Mouse (Mus musculus) CH12F3 (cell line): ENCODE measurements at regions not wholly inside any gene's neighbourhood (a gene's known extent, or its start where the extent isn't known, plus 50 kb on each side); places are given as distances from the start of the nearest gene placed in this dataset.

ENCODE experiments used
- in situ Hi-C: fragments of 300-500 bp; cut with MboI; formaldehyde crosslinking; loops from 2 replicates; pipeline ENCODE4 v1.14.3; 2020; ENCODE audit warnings: low sequenced_read_pairs

DNA sequence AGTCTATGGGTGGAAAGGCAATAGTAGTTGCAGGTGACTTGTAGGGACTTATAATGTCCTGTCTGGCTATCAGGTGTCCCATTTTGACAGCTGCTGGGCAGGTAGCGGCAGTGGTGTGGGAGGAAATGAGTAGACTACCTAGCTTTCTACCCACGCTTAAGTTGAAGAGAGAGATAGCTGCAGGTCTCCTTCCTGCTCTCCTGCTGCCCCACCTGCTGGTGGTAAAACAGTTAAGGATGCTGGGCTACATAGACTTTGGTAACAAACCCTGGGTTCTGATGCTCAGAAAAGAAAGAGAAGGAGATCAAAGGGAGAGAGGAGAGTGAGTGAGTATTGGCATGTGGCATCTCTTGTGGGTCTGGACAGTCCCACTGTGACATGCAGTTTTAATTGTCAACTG lies 1182.0 kb downstream of the 4930447A16Rik start:
- in situ Hi-C loops = loop anchor here (25.0 kb wide), 1 partner anchor 320 kb away; no protein-coding TSS in a partner anchor

DNA sequence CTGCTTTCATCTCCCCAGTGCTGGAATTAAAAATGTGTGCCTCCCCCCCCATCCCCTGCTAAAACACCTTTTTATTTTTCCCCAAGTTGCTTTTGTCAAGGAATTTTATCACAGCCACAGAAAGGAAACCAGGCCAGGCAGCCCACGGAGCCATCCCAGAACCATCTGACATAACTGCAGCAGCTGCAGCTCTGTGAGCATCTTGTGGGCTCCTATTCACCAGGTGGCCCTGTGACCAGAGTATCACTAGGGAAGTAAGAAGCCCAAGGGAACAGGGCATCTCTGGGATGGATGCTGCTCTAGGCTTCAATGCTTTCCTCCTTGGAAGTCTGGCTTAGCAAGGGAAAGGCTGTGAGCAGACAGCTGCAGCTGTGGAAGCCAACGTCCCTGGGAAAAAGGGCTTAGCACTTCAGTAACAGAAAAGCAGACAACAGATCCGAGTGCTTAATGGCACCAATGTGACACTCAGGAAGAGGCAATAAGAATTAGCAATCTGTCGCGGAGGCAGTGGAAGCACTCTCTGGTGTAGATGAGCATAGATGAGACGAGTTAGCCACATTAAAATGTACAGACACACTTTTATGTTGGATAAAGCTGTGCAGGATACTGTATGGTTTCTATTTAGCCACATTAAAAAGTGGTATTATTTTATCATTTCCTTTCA lies 1183.0 kb downstream of the 4930447A16Rik start:
- in situ Hi-C loops = loop anchor here (25.0 kb wide), 1 partner anchor 321 kb away; no protein-coding TSS in a partner anchor

DNA sequence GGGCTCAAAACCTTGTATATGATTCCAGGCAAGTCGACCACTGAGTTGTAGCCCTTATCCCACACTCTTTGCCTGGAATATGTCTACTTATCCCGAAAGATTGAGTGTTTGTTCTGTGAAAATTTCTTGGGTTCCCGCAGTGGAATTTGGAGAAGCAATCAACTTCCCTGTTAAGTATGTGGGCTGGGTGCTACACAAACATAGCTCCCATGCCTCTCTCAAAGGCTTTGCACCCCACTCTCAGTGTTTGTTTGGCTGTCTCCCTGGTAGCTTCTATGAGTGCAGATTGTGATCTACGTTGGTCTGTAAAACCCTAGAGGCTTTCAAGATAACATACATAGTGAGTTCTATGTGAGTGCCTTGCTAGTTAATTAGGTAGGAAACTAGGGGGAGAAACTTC lies 1184.2 kb downstream of the 4930447A16Rik start:
- in situ Hi-C loops = loop anchor here (25.0 kb wide), 1 partner anchor 322 kb away; no protein-coding TSS in a partner anchor
